Mouse (Mus musculus) adrenal gland, postnatal 4 days (tissue): ENCODE data around the gene Gm11115. TPM values are rescaled to one million over a fixed set of nuclear protein-coding genes. Genes with fewer than 3 reads are reported as not detected.

Experiments
- DNase-seq, 2 experiments: peaks; one replicate each; pipeline ENCODE4 v3.0.0; 2021 to 2022; ENCODE audit warnings: low spot score in 2 of 2, mixed read lengths in 2 of 2
- long read RNA-seq, 2 experiments: library from polyadenylated mRNA; stranded (forward); transcript quantifications; one replicate each; pipeline ENCODE4 v2.0.0; 2021
- total RNA-seq, 2 experiments: library from RNA; stranded (reverse); gene quantifications; 2 replicates each; pipeline ENCODE4 v1.2.3; 2021

Gene Gm11115
- not detected for total RNA-seq
- long read RNA-seq, experiment 1 = 0 reads
- long read RNA-seq, experiment 2 = 0 reads

DNA sequence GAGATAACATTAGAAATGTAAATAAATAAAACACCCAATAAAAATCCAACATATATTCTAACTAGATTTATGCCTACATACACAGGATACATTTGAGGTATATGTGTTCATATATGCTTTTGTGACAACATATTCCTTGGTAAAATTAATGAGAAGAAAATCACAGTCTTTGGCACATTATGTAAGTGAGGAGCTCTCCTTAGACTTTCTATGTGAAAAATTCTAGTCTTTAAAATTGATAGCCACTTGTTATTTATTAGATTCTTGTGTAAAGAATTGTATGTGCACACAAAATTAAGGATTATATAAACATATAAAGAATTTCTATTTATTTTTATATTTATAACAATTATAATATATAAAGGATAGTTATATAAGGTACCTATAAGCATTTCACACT lies at the start of gene Gm11115:
Gm11115 (minus strand) TSS at position 101 of the 400 bp plus-strand sequence.
- no peak for DNase-seq

DNA sequence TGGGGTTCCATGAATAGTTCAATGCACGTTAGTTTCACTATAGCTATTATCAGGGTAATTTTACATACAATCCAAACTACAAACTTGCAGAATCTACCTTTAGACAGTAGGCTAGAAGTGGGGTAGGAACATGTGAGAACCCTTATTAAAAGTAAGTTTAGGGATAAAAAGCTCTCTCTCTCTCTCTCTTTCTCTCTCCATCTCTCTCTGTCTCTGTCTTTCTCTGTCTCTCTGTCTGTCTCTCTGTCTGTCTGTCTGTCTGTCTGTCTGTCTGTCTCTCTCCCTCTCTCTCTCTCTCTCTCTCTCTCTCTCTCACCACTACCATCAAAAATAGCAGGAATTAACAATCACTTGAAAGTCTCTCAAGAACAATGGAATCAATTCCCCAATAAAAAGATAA lies 42.5 kb downstream of the Gm11115 start, which contains the start of gene Gm11116:
Gm11116 (minus strand) TSS at position 101 of the 400 bp plus-strand sequence.
- no peak for DNase-seq

Other genes with a start within 250 kb of the Gm11115 start
- gene Csn3, start 228.5 kb downstream of the Gm11115 start, total RNA-seq = not detected
- not detected for gene 2310003L06Rik, start 184.6 kb downstream of the Gm11115 start, total RNA-seq
- not detected for gene Gm28434, start 184.6 kb downstream of the Gm11115 start, total RNA-seq
- gene Cabs1, start 174.7 kb downstream of the Gm11115 start, total RNA-seq = not detected
- not detected for gene Smr3a, start 151.6 kb downstream of the Gm11115 start, total RNA-seq
- gene Smr2, start 67.5 kb downstream of the Gm11115 start, total RNA-seq = not detected
- gene Gm11116, start 42.6 kb downstream of the Gm11115 start, total RNA-seq = not detected
- not detected for gene Gm7714, start 114.8 kb upstream of the Gm11115 start, total RNA-seq
- not detected for gene Prol1, start 163.2 kb upstream of the Gm11115 start, total RNA-seq
- not detected for gene Amtn, start 222.0 kb upstream of the Gm11115 start, total RNA-seq